Mouse (Mus musculus) T-cell, adult 66 days (primary cell): ENCODE results near the gene Eps8l1. TPM values are rescaled to one million over a fixed set of nuclear protein-coding genes. Genes with fewer than 3 reads are reported as not detected.

ENCODE experiments used
- total RNA-seq, 2 experiments: library from RNA; stranded (reverse); gene quantifications; 3 replicates in 1 of 2; 4 replicates in 1 of 2; pipeline ENCODE4 v1.2.4; 2023

Eps8l1 gene
- total RNA-seq: 10 to 100 TPM; 15.7 to 17.8 TPM

DNA sequence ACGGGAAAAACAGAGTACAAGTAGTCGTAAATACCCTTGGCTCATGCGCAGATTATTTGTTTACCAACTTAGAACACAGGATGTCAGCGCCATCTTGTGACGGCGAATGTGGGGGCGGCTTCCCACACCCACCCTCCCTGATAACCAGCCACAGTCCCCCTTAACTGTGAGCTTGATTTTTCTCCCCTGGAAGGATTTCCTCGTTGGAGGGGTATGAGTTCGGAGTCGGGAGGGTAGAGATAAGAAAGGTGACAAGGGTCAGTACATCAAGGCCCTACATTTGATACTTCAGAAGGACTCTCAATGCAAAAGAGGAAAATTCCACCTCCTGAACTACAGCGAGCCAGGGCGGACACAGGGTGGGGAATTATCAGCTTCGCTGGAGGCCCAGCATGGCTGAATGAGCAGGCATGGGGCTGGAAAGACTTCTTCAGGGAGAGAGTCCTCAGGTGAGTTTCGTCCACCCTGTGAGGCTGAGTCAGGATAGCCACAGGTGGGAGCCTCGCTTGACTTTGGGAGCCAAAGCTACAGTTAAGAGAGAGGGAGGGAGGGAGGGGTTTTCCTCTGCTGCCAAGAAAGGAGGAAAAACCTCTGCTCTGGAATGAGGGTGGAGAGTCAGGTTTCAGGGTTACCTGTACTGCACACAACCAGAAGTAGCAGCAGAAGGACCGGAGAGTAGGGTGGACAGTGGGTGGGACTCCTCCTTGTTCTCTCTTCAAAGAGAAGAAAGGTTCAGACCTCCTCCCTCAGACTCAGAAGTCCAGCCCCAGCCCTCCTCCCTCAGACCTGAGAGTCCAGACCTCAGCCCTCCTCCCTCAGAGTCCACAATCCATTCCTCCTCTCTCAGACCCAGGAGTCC lies at the start of gene Eps8l1:
Eps8l1 (plus strand) TSS at position 99 of the 859 bp plus-strand sequence.

DNA sequence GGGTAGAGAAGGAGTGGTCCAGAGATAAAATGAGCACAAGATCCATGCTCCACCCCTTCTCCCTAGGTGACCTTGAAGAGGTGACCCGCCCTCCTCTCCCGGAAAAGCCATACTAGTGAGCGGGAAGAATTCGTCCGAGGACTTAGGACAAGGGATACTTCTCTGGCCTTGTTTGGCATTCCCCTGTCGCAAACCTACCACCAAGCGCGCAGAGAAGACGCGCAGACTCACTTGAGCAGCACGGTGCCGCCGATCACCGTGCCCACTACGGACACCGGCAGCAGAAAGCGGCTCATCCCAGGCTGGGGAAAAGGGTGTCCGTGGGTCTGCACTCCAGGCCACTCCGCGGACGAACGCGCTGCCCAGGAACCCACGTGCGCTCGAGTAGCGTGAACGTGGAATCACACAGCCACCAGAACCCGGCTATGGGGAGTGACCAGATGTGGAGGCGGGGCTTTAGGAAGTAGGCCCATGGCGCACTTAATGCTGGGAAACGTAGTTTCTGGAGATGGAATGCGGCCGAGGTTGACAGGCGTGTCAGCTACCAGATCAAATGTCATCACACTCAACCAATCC lies 15.2 kb upstream of the Eps8l1 start, which contains the start of gene Rdh13:
Rdh13 (minus strand) TSS at position 434 of the 576 bp plus-strand sequence.

DNA sequence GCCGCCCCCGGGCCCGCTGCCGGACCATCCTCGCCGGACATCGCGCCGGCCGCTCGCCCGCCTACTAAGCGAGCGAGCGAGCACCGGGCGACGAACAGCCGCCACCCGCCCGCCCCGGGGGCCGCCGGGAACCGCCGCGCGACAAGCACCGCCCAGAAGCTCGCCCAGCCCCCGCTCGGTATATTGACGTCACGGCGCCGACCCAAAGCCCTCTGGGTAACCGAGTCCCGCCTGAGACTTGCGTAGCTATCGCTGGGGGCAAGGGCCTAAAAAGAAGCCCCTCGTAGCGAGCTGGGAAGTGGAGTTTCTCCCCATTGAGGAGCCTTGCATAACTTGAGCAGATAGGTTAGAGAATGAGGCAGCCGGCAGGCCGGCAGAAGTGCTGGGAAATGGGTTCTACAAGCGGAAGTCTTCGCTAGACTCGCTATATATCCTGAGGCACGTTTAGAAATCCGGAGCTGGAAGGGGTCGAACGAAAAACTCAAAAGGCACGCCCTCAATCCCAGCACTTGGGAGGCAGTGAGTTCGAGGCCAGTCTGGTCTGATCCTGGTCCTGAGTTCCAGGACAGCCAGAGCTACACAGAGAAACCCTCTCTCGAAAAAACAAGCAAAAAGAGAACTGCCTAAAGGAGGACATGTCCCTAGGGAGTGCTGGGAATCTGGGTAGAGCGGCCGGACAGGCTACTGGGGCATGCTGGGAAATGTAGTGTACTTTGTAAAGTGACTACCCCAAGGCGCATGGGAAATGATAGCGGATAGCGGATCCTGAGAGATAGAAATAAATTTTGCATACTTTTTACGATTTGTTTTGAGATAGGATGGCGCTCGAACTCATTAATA lies 41.3 kb downstream of the Eps8l1 start, which contains the start of gene Ppp1r12c:
Ppp1r12c (minus strand) TSS at position 123 of the 840 bp plus-strand sequence.

DNA sequence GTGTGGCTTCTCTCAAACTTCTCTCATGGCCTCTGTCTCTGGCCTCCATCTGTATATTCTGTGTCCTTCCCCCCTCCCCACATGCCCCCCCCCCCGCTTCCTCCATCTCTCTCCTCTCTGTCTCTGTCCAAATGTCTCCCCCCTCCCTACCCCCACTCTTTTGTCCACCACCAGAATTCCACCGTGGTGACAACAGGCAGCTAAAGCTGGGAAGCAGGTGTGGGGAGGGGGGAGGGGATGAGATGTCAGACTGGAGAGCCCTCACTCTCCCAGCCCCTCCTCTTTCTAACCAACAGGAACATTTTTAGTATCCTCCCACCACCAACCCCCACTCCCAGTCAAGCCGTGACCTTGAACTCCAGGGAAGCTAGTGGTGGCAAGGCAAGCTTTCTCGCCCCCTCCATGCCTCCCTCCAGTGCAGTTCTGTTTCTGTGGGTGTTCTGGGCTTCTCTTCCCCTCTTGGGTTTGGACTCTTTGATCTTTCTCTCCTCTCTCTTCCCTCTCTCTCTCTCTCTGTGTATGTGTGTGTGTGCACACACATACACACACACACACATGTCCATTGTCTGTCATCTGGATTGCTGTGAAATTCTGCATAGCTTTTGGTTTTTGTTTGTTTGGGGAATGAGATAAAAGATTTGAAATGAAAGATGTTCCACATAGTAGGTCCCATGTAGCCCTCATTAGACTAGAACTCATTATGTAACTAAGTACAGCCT lies 56.0 kb downstream of the Eps8l1 start, which contains the start of gene Tnnt1:
Tnnt1 (minus strand) TSS at position 51 of the 719 bp plus-strand sequence.

DNA sequence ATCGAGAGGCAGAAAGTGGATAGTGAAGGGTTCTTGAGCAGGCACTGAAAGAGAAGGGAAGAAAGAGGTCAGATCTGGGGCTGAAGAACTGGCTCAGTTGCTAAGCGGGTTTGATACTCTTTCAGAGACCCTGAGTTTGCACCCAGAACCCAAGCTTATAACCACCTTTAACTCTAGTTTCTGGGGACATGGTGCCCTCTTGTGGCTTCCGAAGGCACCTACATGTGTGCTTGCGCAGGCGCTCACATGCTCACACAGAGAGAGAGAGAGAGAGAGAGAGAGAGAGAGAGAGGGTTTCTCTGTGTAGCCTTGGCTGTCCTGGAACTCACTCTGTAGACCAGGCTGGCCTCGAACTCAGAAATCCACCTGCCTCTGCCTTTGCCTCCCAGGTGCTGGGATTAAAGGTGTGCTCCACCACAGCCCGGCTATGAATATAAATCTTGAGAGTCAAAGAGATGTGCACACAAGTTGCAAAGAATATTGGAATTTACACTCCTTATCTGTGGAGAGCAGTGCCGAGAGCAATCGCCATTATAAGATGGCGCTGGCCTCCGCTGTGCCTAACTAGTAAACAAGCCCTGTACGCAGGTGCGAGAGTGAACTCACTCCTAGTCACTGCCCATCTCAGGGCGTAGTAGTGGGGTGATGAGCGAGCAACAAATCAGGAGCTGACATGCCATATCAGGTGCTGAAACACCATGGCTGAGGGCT lies 63.9 kb downstream of the Eps8l1 start, which contains the start of gene Tnni3:
Tnni3 (minus strand) TSS at position 18 of the 711 bp plus-strand sequence.

Other genes starting within 250 kb of the Eps8l1 start
- not detected for gene Lilra5, start 222.9 kb upstream of the Eps8l1 start, total RNA-seq
- gene Ncr1, start 123.0 kb upstream of the Eps8l1 start, total RNA-seq: 1 to 10 TPM in 1 of 2 experiments, under 1 TPM in 1; 0.77 to 4.7 TPM
- not detected for gene Gp6, start 62.9 kb upstream of the Eps8l1 start, total RNA-seq
- gene Rdh13, start 15.0 kb upstream of the Eps8l1 start, total RNA-seq: 10 to 100 TPM; 10.7 to 13.4 TPM
- gene Ppp1r12c, start 41.0 kb downstream of the Eps8l1 start, total RNA-seq: 100 to 1,000 TPM; 275 to 289 TPM
- 1 to 10 TPM; 4.7 to 6.1 TPM for gene Tnnt1, start 55.7 kb downstream of the Eps8l1 start, total RNA-seq
- gene Tnni3, start 63.6 kb downstream of the Eps8l1 start, total RNA-seq: not detected
- not detected for gene Dnaaf3, start 71.8 kb downstream of the Eps8l1 start, total RNA-seq
- gene Syt5, start 86.9 kb downstream of the Eps8l1 start, total RNA-seq: under 1 TPM in 1 of 2 experiments, not detected in 1; 0.83 TPM
- gene Ptprh, start 143.4 kb downstream of the Eps8l1 start, total RNA-seq: not detected
- gene Tmem86b, start 170.7 kb downstream of the Eps8l1 start, total RNA-seq: 10 to 100 TPM; 56.1 to 82.6 TPM
- gene Ppp6r1, start 198.3 kb downstream of the Eps8l1 start, total RNA-seq: 100 to 1,000 TPM; 269 to 275 TPM
- 10 to 100 TPM; 56.0 to 66.8 TPM for gene Hspbp1, start 224.4 kb downstream of the Eps8l1 start, total RNA-seq
- gene Brsk1, start 229.9 kb downstream of the Eps8l1 start, total RNA-seq: not detected